Mouse (Mus musculus) gastrocnemius, postnatal 25 days (tissue): ENCODE results near the gene Gfra1. TPM values are rescaled to one million over a fixed set of nuclear protein-coding genes. Genes with fewer than 3 reads are reported as not detected.

Source experiments
- DNase-seq: peaks from one replicate; pipeline ENCODE4 v3.0.0; 2022
- total RNA-seq, 2 experiments: library from RNA; stranded (reverse); gene quantifications; 1 replicate in 1 of 2; 2 replicates in 1 of 2; pipeline ENCODE4 v1.2.3; 2021

Gene Gfra1
- total RNA-seq, 2 experiments from 2014 or later = 2.1 to 3.2 TPM

GRCm38 (mm10) chr19:58393121-58393520 is 62.6 kb downstream of the Gfra1 start:
- no peak for DNase-seq

GRCm38 (mm10) chr19:58391796-58392195 is 63.9 kb downstream of the Gfra1 start:
- no peak for DNase-seq

- no peak for DNase-seq
Observed at GRCm38 (mm10) chr19:58389466-58389865, 66.2 kb downstream of the Gfra1 start.

- DNase-seq = no peak
Observed at GRCm38 (mm10) chr19:58388851-58389447, 66.8 kb downstream of the Gfra1 start.

- DNase-seq = no peak
Observed at GRCm38 (mm10) chr19:58383273-58383672, 72.4 kb downstream of the Gfra1 start.

GRCm38 (mm10) chr19:58382535-58382934 is 73.2 kb downstream of the Gfra1 start:
- DNase-seq = no peak

GRCm38 (mm10) chr19:58377969-58378368 is 77.7 kb downstream of the Gfra1 start:
- no peak for DNase-seq

GRCm38 (mm10) chr19:58376675-58377102 is 79.0 kb downstream of the Gfra1 start:
- no peak for DNase-seq

- no peak for DNase-seq
Observed at GRCm38 (mm10) chr19:58374648-58375047, 81.1 kb downstream of the Gfra1 start.

- no peak for DNase-seq
Observed at GRCm38 (mm10) chr19:58374155-58374554, 81.6 kb downstream of the Gfra1 start.

- DNase-seq = no peak
Observed at GRCm38 (mm10) chr19:58368513-58368912, 87.2 kb downstream of the Gfra1 start.

- DNase-seq = no peak
Observed at GRCm38 (mm10) chr19:58364688-58365087, 91.0 kb downstream of the Gfra1 start.

- no peak for DNase-seq
Observed at GRCm38 (mm10) chr19:58360982-58361381, 94.7 kb downstream of the Gfra1 start.

GRCm38 (mm10) chr19:58358063-58358462 is 97.6 kb downstream of the Gfra1 start:
- no peak for DNase-seq

- DNase-seq = no peak
Observed at GRCm38 (mm10) chr19:58353953-58354352, 101.8 kb downstream of the Gfra1 start.

GRCm38 (mm10) chr19:58353260-58353870 is 102.3 kb downstream of the Gfra1 start:
- DNase-seq = no peak

GRCm38 (mm10) chr19:58349890-58350408 is 105.8 kb downstream of the Gfra1 start:
- DNase-seq = no peak

GRCm38 (mm10) chr19:58345137-58345536 is 110.6 kb downstream of the Gfra1 start:
- DNase-seq = no peak

GRCm38 (mm10) chr19:58341351-58341750 is 114.4 kb downstream of the Gfra1 start:
- DNase-seq = no peak

- no peak for DNase-seq
Observed at GRCm38 (mm10) chr19:58340221-58340620, 115.5 kb downstream of the Gfra1 start.

- no peak for DNase-seq
Observed at GRCm38 (mm10) chr19:58336802-58337201, 118.9 kb downstream of the Gfra1 start.

GRCm38 (mm10) chr19:58335585-58336530 is 119.9 kb downstream of the Gfra1 start:
- DNase-seq = no peak

- no peak for DNase-seq
Observed at GRCm38 (mm10) chr19:58329305-58329704, 126.4 kb downstream of the Gfra1 start.
